Mouse (Mus musculus) spleen, adult 2 months (tissue): ENCODE measurements around the gene Igfbp3.

ENCODE experiments used
- CTCF ChIP-seq: fragments of 200-500 bp; IDR thresholded peaks from 2 replicates; pipeline ENCODE4 v1.5.1; 2011; ENCODE audit warnings: mild to moderate bottlenecking, inconsistent platforms; ENCODE audit not compliant: insufficient read depth, insufficient read length, insufficient replicate concordance; ENCODE audit errors: extremely low read depth
- POLR2A ChIP-seq: fragments of 200-500 bp; IDR thresholded peaks from 2 replicates; pipeline ENCODE4 v1.6.1; 2011; ENCODE audit warnings: low read depth, low read length, inconsistent platforms

DNA sequence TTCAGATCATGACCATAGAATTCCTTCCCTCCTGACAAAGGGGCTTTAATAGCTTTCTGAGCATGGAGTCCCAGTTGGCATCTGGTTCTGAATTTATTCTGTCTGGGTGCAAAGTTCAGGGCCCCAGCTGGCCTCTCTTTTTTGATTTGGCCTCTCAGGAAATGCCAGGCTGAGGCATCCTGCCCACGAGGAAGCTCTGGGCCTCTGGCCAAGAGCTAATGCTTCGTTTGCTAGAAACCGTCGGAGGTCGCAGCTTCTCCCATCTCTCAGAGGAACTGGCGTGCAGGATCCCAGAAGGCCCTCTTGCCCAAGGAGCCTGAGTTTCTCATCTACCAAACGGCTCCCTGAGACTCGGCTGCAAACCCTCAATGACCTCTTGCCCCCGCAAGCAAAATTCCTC, 2.5 kb downstream of the Igfbp3 start:
- TF ChIP-seq CTCF (no peak), POLR2A (no peak)
